Mouse (Mus musculus): Measurements from ENCODE around the gene Brd4.

- TF ChIP-seq CTCF (IDR thresholded peaks at IDR 0.05; ENCODE audit: borderline replicate concordance, extremely low read depth, insufficient read depth, insufficient read length) (no peak), POLR2A (IDR thresholded peaks at IDR 0.05; ENCODE audit: borderline replicate concordance, extremely low read depth, insufficient read depth, insufficient read length, poor library complexity, severe bottlenecking) (no peak)
Observed at GRCm38 (mm10) chr17:32195725-32196124, 88.8 kb downstream of the Brd4 start.

All from brain, embryonic 14.5 days (tissue).